Mouse (Mus musculus): ENCODE measurements around the gene Olfr316.
"Not testable (repeated sequence)": the region's sequence is repeated elsewhere in the genome, so short reads cannot be mapped to it uniquely, and the experiment has no call there.

The Olfr316 gene

DNA sequence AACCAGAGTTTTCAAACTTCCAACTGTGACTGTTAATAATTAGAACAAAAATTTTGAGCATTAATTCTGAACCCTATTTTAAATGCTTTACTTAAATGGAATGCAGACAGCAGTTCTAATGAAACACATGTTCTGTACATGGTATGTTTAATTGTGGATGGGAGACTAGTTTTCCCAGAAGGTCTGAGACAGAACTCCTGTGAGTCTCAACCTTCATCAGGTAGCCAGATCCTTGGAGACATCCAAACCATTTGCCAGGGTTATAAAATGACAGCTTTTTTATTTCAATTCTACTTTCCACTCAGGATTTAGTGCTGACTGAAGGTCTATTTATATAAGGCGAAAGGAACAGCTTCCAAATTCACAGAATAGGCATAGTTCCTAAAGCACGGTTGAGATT lies at the start of gene Olfr316:
Gene Olfr316 (plus strand): TSS at position 301 of the 400 bp plus-strand sequence.
- DNase-seq = no peak

- no peak for DNase-seq
Measured at GRCm38 (mm10) chr11:58709086-58709485, 43.4 kb upstream of the Olfr316 start.

DNA sequence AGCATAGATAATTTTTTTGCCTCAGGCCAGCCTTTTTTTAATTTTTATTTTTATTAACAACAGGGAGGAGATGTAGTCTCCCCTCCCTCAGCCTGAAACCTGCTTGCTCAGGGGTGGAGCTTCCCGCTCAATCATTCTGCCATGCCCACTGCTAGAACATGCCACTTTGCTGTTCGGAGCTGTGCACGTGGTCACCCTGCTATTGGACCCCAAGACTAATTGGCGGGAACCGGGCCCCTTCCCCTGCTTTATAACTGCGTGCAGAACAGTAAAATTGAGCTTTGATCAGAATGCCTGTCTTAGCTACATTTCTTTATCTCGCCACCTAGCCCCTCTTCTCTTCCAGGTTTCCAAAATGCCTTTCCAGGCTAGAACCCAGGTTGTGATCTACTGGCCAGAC lies 34.8 kb upstream of the Olfr316 start:
- not testable (repeated sequence) for DNase-seq

- no peak for DNase-seq
Measured at GRCm38 (mm10) chr11:58719701-58720100, 32.8 kb upstream of the Olfr316 start.

- no peak for DNase-seq
Measured at GRCm38 (mm10) chr11:58723914-58724313, 28.6 kb upstream of the Olfr316 start, which contains the start of gene Olfr318. Gene Olfr318, minus strand, starts transcription at chr11:58724014.

GRCm38 (mm10) chr11:58727896-58728650 lies 24.5 kb upstream of the Olfr316 start:
- not testable (repeated sequence) for DNase-seq

- DNase-seq = peak; percentile 19
Measured at GRCm38 (mm10) chr11:58733372-58733771, 19.2 kb upstream of the Olfr316 start.

- DNase-seq = no peak
Measured at GRCm38 (mm10) chr11:58738792-58739262, 13.7 kb upstream of the Olfr316 start, which contains the start of gene Olfr317. Gene Olfr317, minus strand, starts transcription at chr11:58739212.

DNA sequence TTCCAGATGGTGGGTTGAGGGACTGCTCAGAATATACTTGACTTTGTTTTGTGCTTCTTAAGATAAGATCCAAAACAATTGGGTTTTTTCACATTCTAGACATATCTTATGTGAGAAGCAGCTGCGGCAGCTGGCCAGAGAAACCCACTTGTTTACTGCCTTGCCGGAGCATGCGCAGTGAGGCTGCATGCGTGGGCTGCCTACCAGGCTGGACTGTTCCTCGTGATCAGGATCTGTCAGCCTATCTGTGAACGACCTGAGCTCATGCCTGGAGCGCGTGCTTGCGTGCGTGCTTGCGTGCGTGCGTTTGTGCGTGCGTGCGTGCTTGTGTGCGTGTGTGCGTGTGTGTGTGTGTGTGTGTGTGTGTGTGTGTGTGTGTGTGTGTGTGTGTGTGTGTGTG lies 1.4 kb upstream of the Olfr316 start:
- DNase-seq = peak; percentile 54

GRCm38 (mm10) chr11:58772888-58773287 lies 20.4 kb downstream of the Olfr316 start, which contains the start of gene Olfr315:
Gene Olfr315, plus strand, starts transcription at chr11:58773188.
- no peak for DNase-seq

GRCm38 (mm10) chr11:58782480-58783089 lies 30.1 kb downstream of the Olfr316 start, which contains the start of gene Olfr314:
Gene Olfr314, plus strand, starts transcription at chr11:58782952.
- DNase-seq = no peak

- DNase-seq = no peak
Measured at GRCm38 (mm10) chr11:58784182-58784581, 31.6 kb downstream of the Olfr316 start.

DNA sequence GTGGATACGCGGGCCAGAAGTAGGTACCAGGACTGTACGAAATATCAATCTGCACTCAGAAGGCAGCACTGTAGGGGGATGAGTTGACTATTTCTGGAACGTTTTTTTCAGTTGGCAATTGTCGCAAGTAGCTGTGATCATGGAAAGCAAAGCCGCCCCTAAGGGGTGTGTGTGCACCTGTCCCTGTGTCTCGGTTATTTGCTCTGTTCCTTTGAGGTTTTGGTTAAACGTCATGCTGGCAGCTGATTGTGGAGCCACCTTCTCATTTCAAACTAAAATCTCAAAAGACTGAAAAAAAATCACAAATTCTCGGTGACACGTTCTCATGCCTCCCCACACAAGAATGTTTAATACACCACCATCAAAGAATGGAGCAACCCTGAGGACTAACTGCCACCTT lies 35.1 kb downstream of the Olfr316 start:
- no peak for DNase-seq

DNA sequence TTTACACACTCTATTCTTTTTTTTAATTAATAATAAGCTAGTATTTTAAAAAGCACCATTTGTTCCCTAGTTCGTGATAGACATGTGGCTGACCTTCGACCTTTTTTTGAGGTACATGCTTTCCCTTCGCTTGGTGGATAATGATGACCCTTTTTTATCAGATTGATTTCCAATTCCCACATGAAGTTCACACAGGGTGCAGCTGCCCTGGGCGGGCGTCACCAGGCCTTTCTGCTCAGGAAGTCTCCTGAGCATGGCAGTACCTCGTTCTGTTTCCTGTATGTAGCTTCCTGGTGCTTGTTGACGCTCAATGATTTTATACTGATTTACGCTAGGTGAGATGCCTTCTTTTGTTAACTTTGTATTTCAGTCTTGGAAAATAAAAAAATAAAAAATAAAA lies 35.8 kb downstream of the Olfr316 start:
- DNase-seq = no peak

- no peak for DNase-seq
Measured at GRCm38 (mm10) chr11:58789532-58789931, 37.0 kb downstream of the Olfr316 start.

DNA sequence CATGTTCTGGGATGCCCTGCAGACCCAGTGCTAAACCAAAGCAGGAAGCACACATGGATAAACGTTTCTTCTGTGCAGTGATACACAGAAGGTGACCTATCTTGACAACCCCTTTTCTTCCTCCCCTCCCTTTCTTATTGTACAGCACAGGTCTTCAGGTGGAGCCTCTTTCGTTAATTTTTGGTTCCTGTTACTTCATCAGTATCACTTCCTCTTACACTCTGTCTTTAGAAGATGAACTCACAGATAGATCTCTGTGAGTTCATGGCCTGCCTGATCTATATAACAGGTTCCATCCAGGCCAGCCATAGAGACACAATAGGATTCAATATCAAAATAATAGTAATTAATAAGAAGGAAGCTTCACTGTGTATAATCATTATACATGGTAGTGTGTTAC lies 37.5 kb downstream of the Olfr316 start:
- no peak for DNase-seq

GRCm38 (mm10) chr11:58790646-58791045 lies 38.1 kb downstream of the Olfr316 start:
- DNase-seq = no peak

- no peak for DNase-seq
Measured at GRCm38 (mm10) chr11:58795856-58796255, 43.3 kb downstream of the Olfr316 start.

GRCm38 (mm10) chr11:58796850-58797249 lies 44.3 kb downstream of the Olfr316 start:
- DNase-seq = peak; percentile 82

DNA sequence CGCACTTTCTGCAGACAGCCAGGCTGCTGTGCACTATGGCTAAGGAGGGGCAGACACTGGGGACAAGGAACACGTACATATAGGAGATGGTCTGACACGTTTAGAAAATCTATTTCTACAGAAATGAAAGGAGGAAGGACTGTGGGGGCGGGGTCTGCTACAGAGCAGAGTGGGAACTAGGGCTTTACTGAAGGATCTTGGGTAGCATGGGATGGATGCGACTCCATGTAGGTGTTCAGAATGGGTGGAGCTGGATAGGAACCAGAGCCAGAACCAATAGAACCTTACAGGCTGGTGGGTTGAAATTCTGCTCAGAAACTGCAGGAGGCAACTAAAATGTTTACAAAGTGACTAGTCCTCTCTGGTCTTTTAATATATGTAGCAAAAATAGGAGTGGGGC lies 47.2 kb downstream of the Olfr316 start:
- peak; percentile 39 for DNase-seq

GRCm38 (mm10) chr11:58801558-58802228 lies 49.2 kb downstream of the Olfr316 start, which contains the start of gene Fam183b:
Gene Fam183b, minus strand, starts transcription at chr11:58801960.
- no peak for DNase-seq

- DNase-seq = no peak
Measured at GRCm38 (mm10) chr11:58803871-58804270, 51.3 kb downstream of the Olfr316 start.

DNA sequence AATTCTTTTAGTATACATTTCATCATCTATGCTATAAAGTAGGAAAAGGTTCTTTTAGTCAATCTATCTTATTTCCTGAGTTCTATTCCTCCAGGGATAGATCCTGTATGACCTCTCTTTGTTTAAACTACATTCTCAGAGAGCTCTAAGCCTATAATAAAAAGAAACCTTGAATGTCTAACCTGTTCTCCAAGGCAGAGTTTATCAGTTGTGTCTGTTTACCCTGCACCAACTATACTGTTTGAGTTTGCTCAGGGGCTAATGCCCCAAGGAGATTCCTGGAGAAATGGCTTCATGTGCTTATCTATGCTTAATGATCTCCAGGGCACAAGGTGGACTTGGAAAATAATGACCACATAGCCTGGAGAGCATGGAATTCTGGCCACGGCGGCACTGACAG lies 51.9 kb downstream of the Olfr316 start:
- DNase-seq = no peak

All from right cerebral cortex, adult 18-20 months (tissue).